Mouse (Mus musculus) myocyte (in vitro differentiated cells): ENCODE results near the gene Cwc25.
"Not testable (repeated sequence)": the region's sequence is repeated elsewhere in the genome, so short reads cannot be mapped to it uniquely, and the experiment has no call there.

Experiments
- TCF12 ChIP-seq: IDR thresholded peaks from one replicate; pipeline ENCODE4 v1.6.1; 2011; ENCODE audit warnings: mild to moderate bottlenecking, control low read depth; ENCODE audit not compliant: poor library complexity, insufficient read depth, severe bottlenecking
- USF1 ChIP-seq: IDR thresholded peaks from one replicate; pipeline ENCODE4 v1.6.1; 2011; ENCODE audit warnings: low read depth, mild to moderate bottlenecking, control low read depth, moderate library complexity

- not testable (repeated sequence) for TF ChIP-seq USF1, TCF12
Measured at GRCm38 (mm10) chr11:97710067-97710466, 56.3 kb downstream of the Cwc25 start.
